Mouse (Mus musculus) liver, adult 10 weeks (tissue): ENCODE data around the gene Scgb1b29. TPM values are rescaled to one million over a fixed set of nuclear protein-coding genes. Genes with fewer than 3 reads are reported as not detected.

Experiments used
- polyA plus RNA-seq: library from polyadenylated mRNA; stranded (reverse); fragments of 350-450 nt; fragmentation: Illumina TruSeq; extraction: RNeasy Lipid Tissue Mini Kit (QIAGEN cat#74804); gene quantifications from one replicate; pipeline ENCODE4 v1.2.3, GENCODE M21; 2014; ENCODE audit warnings: low read depth, low replicate concordance

The Scgb1b29 gene
- polyA plus RNA-seq: not detected

DNA sequence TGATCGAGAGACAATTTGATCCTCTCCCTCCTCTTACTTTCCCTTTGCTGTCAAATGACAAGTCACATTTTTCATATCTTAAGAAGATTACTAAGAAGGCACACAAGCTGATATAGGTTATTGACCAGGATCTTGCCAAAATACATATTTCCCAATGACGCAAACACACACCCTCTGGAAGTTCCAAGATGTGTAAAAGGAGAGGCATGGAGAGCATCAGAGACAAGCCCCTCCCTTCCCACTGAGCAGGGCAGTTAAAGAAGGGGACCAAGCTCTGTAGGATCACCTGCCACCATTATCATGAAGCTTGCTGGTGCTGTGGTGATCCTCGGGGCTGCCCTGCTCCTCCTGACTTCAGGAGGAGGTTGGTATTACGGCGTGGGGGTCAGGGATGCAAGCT lies at the start of gene Scgb1b29:
Gene Scgb1b29 (plus strand): TSS at position 301 of the 400 bp plus-strand sequence.

Other genes starting within 250 kb of the Scgb1b29 start
- gene Scgb2b11, start 230.4 kb upstream of the Scgb1b29 start, polyA plus RNA-seq: not detected
- gene Scgb1b11, start 218.7 kb upstream of the Scgb1b29 start, polyA plus RNA-seq: not detected
- not detected for gene Scgb2b12, start 114.3 kb upstream of the Scgb1b29 start, polyA plus RNA-seq
- gene Scgb1b12, start 107.4 kb upstream of the Scgb1b29 start, polyA plus RNA-seq: not detected